Mouse (Mus musculus) telencephalon, adult 2 months (tissue): ENCODE results near the gene Gins1.

ENCODE experiments used
- DNase-seq: peaks from one replicate; pipeline ENCODE4 v3.0.0-alpha.2; 2011; ENCODE audit warnings: low read depth, low spot score

The Gins1 gene

DNA sequence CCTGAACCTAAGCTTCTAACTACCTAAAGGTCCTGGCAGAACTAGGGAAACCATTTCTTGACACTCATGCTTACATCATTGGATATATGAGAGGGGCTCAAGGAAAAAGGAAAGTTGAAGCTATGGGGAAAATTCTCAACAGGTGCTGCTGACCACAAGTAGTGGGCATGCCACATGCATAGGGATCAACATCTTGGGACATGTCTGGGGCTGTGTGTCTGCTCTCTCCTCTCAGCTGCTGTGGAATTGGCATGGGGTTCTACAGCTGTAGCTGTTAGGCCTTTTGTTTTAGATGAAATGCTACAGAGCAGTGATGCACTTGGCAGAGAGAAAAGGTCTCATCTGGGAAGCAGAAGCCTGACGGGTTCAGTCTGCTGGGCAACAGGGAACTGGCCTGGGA is 50.7 kb downstream of the Gins1 start:
- no peak for DNase-seq

DNA sequence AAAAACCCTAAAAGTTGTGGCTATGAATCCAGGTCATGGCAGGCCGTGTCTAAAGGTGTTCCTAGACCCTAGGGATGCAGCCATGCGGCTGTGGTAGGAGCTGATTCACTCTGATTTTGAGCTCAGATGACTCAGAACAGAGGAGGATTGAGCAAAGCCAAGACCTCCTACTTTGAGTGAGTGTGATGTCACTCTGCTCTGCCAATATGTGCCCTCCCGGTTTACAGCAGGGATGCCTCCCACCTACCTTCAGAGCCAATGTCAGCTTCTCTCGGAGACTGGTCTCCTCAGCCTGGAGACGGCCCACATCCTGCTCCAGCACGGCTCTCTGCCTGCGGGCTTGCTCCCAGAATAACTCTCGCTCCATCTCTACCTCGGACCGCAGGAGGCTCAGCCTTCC is 54.3 kb downstream of the Gins1 start:
- peak; percentile 73 for DNase-seq

DNA sequence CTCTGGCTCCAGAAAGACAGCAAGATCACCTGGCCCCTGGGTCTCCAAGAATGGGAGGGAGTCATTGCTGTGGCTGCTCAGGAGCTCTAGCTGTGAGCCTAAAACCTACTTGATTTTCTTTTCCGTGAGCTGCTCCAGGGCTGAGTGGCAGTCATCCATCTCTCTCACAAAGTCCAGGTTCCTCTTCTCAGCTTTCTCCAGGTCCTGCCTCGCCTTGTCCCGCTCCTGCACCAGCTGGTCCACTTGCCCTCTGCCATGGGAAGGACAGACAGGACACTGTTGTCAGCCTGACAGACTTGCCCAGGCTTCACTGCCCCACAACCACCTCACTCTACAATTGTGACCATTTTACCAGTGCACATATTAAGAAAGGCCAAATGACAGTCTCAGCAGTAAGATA is 58.0 kb downstream of the Gins1 start:
- no peak for DNase-seq

DNA sequence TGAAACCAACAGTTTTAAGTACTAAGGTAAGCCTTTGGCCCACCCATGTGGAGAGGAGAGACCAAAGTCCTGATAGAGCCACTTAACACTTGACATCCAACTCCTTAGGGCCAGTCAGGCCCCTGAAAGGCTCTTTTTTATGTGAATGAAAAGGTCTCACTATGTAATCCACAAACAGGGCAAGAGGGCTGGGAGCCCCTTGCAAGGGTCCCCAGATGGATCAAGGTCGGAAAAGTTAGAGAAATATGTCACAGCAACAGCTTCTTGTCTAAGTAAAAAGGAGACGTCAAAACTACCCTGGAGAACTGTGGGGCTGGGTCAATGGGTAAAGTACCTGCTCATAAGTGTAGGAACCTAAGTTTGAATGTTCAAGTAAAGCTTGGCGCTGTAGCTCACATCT is 59.4 kb downstream of the Gins1 start:
- DNase-seq = no peak

DNA sequence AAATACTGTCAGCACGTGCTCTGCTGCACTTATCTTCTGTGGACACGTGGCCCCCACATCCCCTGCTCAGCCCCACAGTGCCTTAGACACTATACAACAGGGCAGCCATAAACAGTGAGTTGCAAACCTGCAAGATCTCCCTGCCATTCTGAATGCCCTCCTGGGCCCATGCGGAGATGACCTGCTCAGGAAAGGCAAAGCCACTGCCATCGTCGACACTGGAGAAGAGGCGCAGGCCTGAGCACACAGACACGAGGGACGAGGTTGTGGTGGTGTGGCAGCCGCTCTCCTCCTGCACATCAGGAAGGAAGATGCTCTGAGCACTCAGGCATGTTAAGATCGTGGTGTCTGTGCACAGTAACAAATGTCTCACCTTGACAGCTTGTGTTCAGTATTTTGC is 60.8 kb downstream of the Gins1 start:
- DNase-seq = no peak

DNA sequence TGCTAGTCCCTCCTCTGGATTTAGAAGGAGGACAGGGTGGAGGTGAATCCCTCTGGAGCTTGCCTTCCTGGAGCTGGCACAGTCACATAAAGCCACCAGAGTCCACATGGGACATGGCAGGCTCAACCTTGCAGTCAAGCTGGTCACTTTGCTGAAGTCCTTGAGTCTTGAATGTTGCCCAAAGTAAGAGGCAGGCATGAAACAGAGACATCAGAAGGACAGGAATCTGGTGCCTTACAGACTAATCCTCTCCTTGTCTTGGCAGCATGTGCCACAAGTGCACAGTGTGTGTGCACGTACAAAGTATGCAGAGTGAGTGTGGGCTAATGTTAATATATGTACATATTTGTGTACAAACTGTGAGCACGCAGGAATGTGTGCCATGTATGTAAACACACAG is 62.3 kb downstream of the Gins1 start:
- DNase-seq = no peak

DNA sequence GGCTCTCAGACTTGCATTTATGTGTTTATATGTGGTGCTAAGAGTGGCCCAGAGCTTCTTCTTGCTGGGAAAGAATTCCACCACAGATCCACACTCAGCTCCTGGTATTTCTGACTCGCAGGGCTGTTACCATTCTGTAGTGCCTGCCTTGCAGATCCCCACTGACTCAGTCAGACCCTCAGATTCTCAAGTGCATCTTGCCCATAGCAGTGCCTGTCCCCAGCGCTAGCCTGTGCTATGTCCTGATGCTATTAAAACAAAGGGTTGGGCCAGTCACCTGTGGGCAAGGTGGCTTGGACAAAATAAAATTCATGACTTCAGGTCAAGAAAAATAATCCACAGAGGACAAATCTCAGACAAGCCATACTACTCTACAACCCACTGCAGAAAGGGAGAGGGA is 64.0 kb downstream of the Gins1 start:
- DNase-seq = no peak

DNA sequence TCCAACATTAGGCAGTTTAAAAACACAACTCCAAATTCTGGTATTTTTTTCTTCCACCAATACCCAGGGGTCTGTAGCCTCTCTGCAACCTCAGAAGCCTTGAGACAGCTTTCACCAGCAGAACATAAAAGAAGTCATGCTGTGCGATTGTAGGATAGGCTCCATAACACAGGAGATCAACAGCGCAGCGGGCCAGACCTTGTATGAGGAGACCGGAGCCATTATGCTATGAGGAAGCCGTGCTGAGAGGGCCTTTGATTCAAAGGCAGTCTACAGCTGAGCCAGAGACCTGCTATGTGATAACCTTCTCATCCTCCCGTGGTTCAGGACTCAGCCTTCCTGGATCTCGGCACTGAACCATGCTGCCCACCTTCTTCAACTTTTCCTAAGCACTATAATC is 66.7 kb downstream of the Gins1 start:
- no peak for DNase-seq

DNA sequence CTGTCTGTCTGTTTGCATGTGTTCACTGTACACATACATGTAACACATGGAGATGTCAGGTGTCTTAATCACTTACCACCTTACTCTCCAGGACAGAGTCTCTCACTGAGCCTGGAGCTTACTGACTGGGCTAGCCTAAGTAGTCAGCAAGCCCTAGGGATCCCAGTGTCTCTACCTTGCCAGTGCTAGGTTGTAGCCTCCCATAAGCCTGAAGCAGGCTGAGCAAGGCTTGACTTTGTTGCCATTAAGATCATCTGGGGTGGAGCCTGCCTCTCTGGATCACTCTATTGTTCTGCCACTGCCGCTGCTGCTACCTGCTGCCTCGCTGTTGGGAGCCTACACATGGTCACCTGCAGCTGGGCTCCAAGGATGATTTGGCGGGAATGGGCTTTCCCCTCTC is 67.5 kb downstream of the Gins1 start:
- no peak for DNase-seq

DNA sequence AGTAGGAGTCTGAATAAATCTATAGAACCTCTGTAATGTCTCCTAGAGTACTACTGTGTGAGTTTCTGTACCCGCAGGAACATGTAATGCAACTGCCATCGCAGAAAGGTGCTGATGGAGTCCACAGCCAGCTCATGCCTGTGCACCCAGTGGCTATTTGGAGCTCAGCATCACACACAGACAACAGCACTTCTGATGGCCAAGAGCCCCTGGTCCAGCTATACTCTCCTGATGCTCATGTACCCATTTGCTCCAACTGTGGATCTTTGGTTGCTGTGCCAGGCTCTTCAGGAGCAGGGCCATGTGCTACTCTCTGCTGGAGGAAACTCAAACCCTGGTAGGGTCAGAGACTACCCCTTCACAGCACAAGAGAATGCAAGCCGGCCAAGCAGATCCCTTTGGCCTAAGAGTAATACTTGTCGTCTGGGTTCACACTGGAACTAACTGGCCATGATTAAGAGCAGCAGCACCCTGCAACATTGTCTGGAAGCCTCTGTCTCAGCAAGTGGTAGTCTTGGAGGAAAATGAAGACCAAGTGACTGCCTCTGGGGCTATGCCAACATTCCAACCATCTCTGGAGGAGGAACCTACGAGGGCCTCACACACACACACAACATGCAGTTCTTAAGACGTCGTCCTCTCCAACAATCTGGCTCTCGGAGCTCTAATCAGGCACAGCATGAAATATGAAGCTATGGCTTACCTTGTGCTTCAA is 68.4 kb downstream of the Gins1 start:
- DNase-seq = no peak

DNA sequence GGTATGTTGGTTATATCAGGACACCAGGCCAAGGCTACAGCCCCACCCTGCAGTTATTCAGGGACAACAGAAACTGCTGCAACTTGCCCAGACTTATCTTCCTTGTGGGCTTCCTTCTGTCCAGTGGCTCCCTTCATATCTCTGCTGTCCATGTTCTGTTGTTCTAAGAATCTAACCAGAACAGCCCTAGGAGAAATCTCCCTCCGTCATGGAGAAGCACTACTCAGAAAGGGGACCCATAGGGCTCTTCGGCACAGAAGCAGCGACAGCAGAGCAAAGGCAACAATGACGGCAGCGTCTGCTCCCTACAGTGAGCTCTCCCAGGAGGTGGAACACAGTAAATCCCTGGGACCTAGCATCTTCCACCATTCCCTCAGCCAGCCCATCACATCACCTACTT is 71.7 kb downstream of the Gins1 start:
- no peak for DNase-seq

DNA sequence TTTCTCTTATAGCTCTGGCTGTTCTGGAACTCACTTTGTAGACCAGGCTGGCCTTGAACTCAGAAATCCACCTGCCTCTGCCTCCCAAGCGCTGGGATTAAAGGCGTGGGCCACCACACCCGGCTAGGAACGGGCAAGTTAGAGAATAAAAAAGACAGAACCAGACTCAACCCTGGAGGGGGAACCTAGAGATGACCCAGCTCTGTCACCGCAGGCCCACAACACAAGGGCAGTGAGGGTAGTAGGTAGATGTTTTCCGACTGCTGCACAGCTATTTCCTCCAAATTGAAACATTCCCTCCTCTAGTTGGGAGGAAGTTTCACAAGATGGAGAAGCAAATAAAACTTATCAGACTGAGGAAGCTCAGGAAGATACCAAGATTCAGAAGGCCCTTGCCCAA is 72.5 kb downstream of the Gins1 start:
- no peak for DNase-seq

DNA sequence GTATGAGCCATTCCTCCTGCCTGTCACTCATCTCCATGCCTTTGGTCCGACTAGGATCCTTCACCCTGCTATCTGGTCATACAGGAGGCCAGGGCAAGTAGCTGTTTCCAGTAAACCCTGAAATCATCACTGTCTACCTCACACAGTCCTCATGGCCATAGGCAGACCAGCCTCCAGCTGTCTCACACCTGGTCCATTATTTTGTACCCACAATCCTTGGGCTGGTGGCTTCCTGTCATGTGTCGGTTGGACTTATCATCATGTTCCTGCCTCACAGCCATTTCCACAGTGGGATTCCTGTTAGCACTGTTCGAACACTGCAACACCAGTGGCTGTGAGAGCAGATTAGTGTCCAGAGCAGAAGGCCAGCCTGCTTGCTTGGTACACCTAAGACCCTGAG is 73.6 kb downstream of the Gins1 start:
- DNase-seq = no peak

DNA sequence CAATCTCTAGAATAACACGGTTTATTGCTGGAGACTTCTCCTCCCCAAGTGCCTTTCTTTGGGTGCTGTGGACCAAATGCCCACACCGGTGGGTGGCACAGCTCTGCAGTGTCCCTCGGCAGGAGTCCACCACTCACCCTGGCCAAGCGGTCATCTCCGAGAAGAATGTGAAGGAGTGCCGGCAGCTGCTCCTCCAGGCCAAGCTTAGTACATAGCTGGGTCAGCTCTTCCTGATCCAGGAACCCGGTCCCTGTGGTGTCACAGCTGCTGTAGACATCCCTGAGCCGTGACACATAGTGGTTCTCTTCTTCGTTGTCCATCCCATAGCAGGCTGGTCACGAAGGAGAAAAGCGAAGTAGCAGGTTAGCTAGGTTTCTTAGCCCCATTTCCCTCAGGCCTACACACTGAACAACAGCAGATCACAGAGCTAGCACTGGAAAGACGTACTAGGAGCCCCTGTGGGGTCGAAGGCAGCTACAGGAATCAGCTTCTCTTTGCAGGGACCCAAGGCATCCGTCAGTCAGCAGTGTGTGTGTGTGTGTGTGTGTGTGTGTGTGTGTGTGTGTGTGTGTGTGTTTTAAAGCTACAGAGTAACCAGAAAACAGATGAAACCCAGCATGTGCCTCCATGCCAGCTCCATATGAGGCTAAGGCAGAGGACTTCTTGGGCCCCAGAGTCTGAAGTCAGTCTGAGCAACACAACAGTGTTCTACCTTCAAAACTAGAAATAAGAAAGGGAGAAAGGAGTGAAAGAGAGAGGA is 74.8 kb downstream of the Gins1 start:
- no peak for DNase-seq
